Mouse (Mus musculus): ENCODE data around the gene Alox12. TPM values are rescaled to one million over a fixed set of nuclear protein-coding genes. Genes with fewer than 3 reads are reported as not detected.

The Alox12 gene
- 1.5 and 1.8 TPM in 2 replicates for total RNA-seq (2021)
- long read RNA-seq, partial matches to known transcripts: 2 of 2 reads
- long read RNA-seq, other reads (novel, unspliced or antisense): 0 of 2 reads

- DNase-seq: peak; percentile 62
These were observed at the start of gene Alox12 for GRCm38 (mm10) chr11:70254931-70255531. TSS of gene Alox12 (minus strand) at chr11:70255353.

- no peak for DNase-seq
These were observed 47.1 kb upstream of the Alox12 start for GRCm38 (mm10) chr11:70302293-70302692.

GRCm38 (mm10) chr11:70297836-70298454 is 42.8 kb upstream of the Alox12 start:
- no peak for DNase-seq

GRCm38 (mm10) chr11:70297405-70297804 is 42.3 kb upstream of the Alox12 start:
- DNase-seq: no peak

GRCm38 (mm10) chr11:70293881-70294280 is 38.7 kb upstream of the Alox12 start:
- no peak for DNase-seq

- no peak for DNase-seq
These were observed 36.1 kb upstream of the Alox12 start for GRCm38 (mm10) chr11:70291235-70291634.

GRCm38 (mm10) chr11:70289236-70289635 is 34.1 kb upstream of the Alox12 start:
- DNase-seq: peak; percentile 12

- no peak for DNase-seq
These were observed 32.9 kb upstream of the Alox12 start for GRCm38 (mm10) chr11:70288102-70288501.

GRCm38 (mm10) chr11:70285686-70286085 is 30.5 kb upstream of the Alox12 start:
- DNase-seq: no peak

GRCm38 (mm10) chr11:70284757-70285156 is 29.6 kb upstream of the Alox12 start:
- DNase-seq: no peak

GRCm38 (mm10) chr11:70283666-70284065 is 28.5 kb upstream of the Alox12 start:
- no peak for DNase-seq

GRCm38 (mm10) chr11:70280441-70280840 is 25.3 kb upstream of the Alox12 start:
- DNase-seq: peak; percentile 14

GRCm38 (mm10) chr11:70278961-70279360 is 23.8 kb upstream of the Alox12 start:
- no peak for DNase-seq

- DNase-seq: no peak
These were observed 16.5 kb upstream of the Alox12 start for GRCm38 (mm10) chr11:70271641-70272040.

- no peak for DNase-seq
These were observed 11.3 kb upstream of the Alox12 start for GRCm38 (mm10) chr11:70266405-70266804.

- no peak for DNase-seq
These were observed 10.7 kb upstream of the Alox12 start for GRCm38 (mm10) chr11:70265819-70266218.

GRCm38 (mm10) chr11:70265252-70265651 is 10.1 kb upstream of the Alox12 start:
- DNase-seq: no peak

- no peak for DNase-seq
These were observed 3.9 kb upstream of the Alox12 start for GRCm38 (mm10) chr11:70259035-70259434.

- no peak for DNase-seq
These were observed 816 bp downstream of the Alox12 start for GRCm38 (mm10) chr11:70254337-70254736.

GRCm38 (mm10) chr11:70251853-70252252 is 3.3 kb downstream of the Alox12 start:
- DNase-seq: no peak

GRCm38 (mm10) chr11:70250150-70250549 is 5.0 kb downstream of the Alox12 start:
- DNase-seq: no peak

GRCm38 (mm10) chr11:70247136-70247845 is 7.9 kb downstream of the Alox12 start:
- peak; percentile 53 for DNase-seq

GRCm38 (mm10) chr11:70242591-70242990 is 12.6 kb downstream of the Alox12 start:
- DNase-seq: no peak
